Mouse (Mus musculus): Measurements from ENCODE around the gene Gm16405.
"Not testable (repeated sequence)": the region's sequence is repeated elsewhere in the genome, so short reads cannot be mapped to it uniquely, and the experiment has no call there.

Gene Gm16405

DNA sequence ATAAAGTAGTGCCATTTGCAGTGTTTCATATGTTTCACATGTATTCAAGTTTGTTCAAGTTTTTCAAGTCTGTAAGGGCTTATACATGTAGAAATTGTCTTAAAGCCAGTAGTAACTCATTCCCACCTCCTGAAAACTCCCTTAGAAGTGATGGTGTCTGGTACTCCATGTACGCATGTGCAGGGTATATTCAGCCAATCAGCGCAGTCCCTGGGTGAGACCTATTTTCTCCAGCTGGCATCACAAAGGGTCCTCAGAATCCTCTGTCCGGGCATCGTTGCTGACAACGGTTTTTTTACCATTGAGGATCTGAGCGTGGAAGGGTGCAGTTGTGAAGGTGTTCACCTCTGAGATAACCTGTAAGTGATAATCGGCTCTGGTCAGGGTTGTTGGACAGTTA, at the start of gene Gm16405:
Gm16405 (plus strand) TSS at position 301 of the 400 bp plus-strand sequence.
- DNase-seq = not testable (repeated sequence)
